Mouse (Mus musculus): Measurements from ENCODE around the gene 1700067K01Rik.

GRCm38 (mm10) chr8:83971121-83971520 is 30.2 kb upstream of the 1700067K01Rik start:
- TF ChIP-seq CTCF (IDR thresholded peaks at IDR 0.05; ENCODE audit: extremely low read depth, insufficient read depth, low read length): no peak
- no peak for TF ChIP-seq POLR2A (IDR thresholded peaks at IDR 0.05; ENCODE audit: extremely low read depth, insufficient read depth, low read length)

Measured in cortical plate, adult 2 months (tissue).